Mouse (Mus musculus) C2C12 (cell line): ENCODE data around the gene Ntf5. TPM values are rescaled to one million over a fixed set of nuclear protein-coding genes. Genes with fewer than 3 reads are reported as not detected.
"Not testable (repeated sequence)": the region's sequence is repeated elsewhere in the genome, so short reads cannot be mapped to it uniquely, and the experiment has no call there.

ENCODE experiments used
- H3K27me3 ChIP-seq: one replicate; pipeline ENCODE4 v1.6.1; 2011; ENCODE audit not compliant: control insufficient read depth, insufficient read depth, insufficient read length
- H3K36me3 ChIP-seq: one replicate; pipeline ENCODE4 v1.6.1; 2011; ENCODE audit not compliant: control insufficient read depth, insufficient read depth
- H3K4me3 ChIP-seq: one replicate; pipeline ENCODE4 v1.5.1; 2011; ENCODE audit warnings: mild to moderate bottlenecking, control low read depth; ENCODE audit not compliant: poor library complexity, insufficient read depth, severe bottlenecking
- H3K79me2 ChIP-seq: one replicate; pipeline ENCODE4 v1.6.1; 2011; ENCODE audit not compliant: control insufficient read depth, insufficient read depth
- H3K79me3 ChIP-seq: one replicate; pipeline ENCODE4 v1.6.1; 2011; ENCODE audit warnings: low read depth, control low read depth
- H3ac ChIP-seq: one replicate; pipeline ENCODE3; 2011; ENCODE audit warnings: low read depth; ENCODE audit not compliant: control insufficient read depth, insufficient read length
- CEBPB ChIP-seq: IDR thresholded peaks from one replicate; pipeline ENCODE4 v1.6.1; 2011; ENCODE audit warnings: low read depth, mild to moderate bottlenecking, control low read depth, moderate library complexity
- CTCF ChIP-seq: IDR thresholded peaks from one replicate; pipeline ENCODE4 v1.5.1; 2011; ENCODE audit not compliant: control insufficient read depth, insufficient read depth, insufficient read length
- FOSL1 ChIP-seq: IDR thresholded peaks from one replicate; pipeline ENCODE4 v1.8.0; 2011; ENCODE audit warnings: mild to moderate bottlenecking, low read length; ENCODE audit not compliant: poor library complexity, insufficient read depth, severe bottlenecking
- MAX ChIP-seq: IDR thresholded peaks from one replicate; pipeline ENCODE4 v1.6.1; 2011; ENCODE audit warnings: mild to moderate bottlenecking, control low read depth
- MYOD1 ChIP-seq: IDR thresholded peaks from one replicate; pipeline ENCODE4 v1.6.1; 2011; ENCODE audit warnings: low read depth; ENCODE audit not compliant: control insufficient read depth, insufficient read length
- MYOG ChIP-seq: IDR thresholded peaks from one replicate; pipeline ENCODE4 v1.6.1; 2011; ENCODE audit not compliant: control insufficient read depth, insufficient read length; ENCODE audit errors: extremely low read depth
- USF1 ChIP-seq: IDR thresholded peaks from one replicate; pipeline ENCODE4 v1.6.1; 2011; ENCODE audit warnings: low read depth, mild to moderate bottlenecking, control low read depth, moderate library complexity
- polyA plus RNA-seq: library from polyadenylated mRNA; unstranded; fragments of >200 nt; fragmentation: generic; extraction: Trizol; gene quantifications from one replicate; pipeline ENCODE4 v1.2.1, GENCODE M21; 2012; ENCODE audit warnings: missing spikeins

Gene Ntf5
- polyA plus RNA-seq, 1 experiment, result 0.92 TPM

GRCm38 (mm10) chr7:45395578-45396336 is 17.7 kb upstream of the Ntf5 start, which contains the start of gene Snrnp70:
TSS of gene Snrnp70 (minus strand) at chr7:45395742.
- no peaks in the 10 kb centered on the region for H3K27me3 ChIP-seq
- peaks cover 49% of the 10 kb centered on the region for H3K79me2 ChIP-seq
- H3K4me3 ChIP-seq, result peak within 1 kb of the TSS; percentile 72
- peaks cover 36% of the 10 kb centered on the region for H3K36me3 ChIP-seq
- TF ChIP-seq USF1 (no peak), FOSL1 (no peak), MAX (no peak), MYOD1 (no peak), CTCF (no peak)
- peak within 1 kb of the TSS; percentile 85 for H3ac ChIP-seq
- H3K79me3 ChIP-seq, result peaks cover 44% of the 10 kb centered on the region

- peak overlapping the region; percentile 40 for H3K4me3 ChIP-seq
- H3K36me3 ChIP-seq, result peaks cover 33% of the 10 kb centered on the region
- peak overlapping the region; percentile 5 for H3ac ChIP-seq
- peaks cover 41% of the 10 kb centered on the region for H3K79me3 ChIP-seq
- not testable (repeated sequence) for H3K27me3 ChIP-seq
- peaks cover 43% of the 10 kb centered on the region for H3K79me2 ChIP-seq
Measured at GRCm38 (mm10) chr7:45396337-45396775, 17.1 kb upstream of the Ntf5 start.

GRCm38 (mm10) chr7:45396787-45397186 is 16.7 kb upstream of the Ntf5 start:
- TF ChIP-seq MYOG, result no peak
- no peak for TF ChIP-seq CTCF
- TF ChIP-seq FOSL1, result no peak
- no peak for TF ChIP-seq USF1
- TF ChIP-seq MYOD1, result no peak
- Histone ChIP-seq H3K4me3 (no peak overlapping the region), H3K36me3 (peaks cover 28% of the 10 kb centered on the region)

GRCm38 (mm10) chr7:45401521-45402085 is 11.9 kb upstream of the Ntf5 start:
- no peak overlapping the region for H3ac ChIP-seq
- H3K36me3 ChIP-seq, result no peaks in the 10 kb centered on the region
- H3K79me3 ChIP-seq, result no peaks in the 10 kb centered on the region
- TF ChIP-seq CTCF (no peak), MYOG (no peak), CEBPB (no peak), MAX (no peak), USF1 (no peak), FOSL1 (no peak), MYOD1 (no peak)
- no peaks in the 10 kb centered on the region for H3K79me2 ChIP-seq
- no peak overlapping the region for H3K4me3 ChIP-seq
- H3K27me3 ChIP-seq, result peaks cover 8% of the 10 kb centered on the region

More at GRCm38 (mm10) chr7:45396787-45397186, 16.7 kb upstream of the Ntf5 start:
- Histone ChIP-seq H3K79me2 (peaks cover 39% of the 10 kb centered on the region), H3K27me3 (no peaks in the 10 kb centered on the region), H3ac (no peak overlapping the region), H3K79me3 (peaks cover 37% of the 10 kb centered on the region)

- Histone ChIP-seq H3K79me2 (no peaks in the 10 kb centered on the region), H3K36me3 (no peaks in the 10 kb centered on the region), H3K4me3 (no peak overlapping the region), H3ac (no peak overlapping the region), H3K79me3 (no peaks in the 10 kb centered on the region), H3K27me3 (peaks cover 21% of the 10 kb centered on the region)
- TF ChIP-seq MAX, result peak; percentile 73
- TF ChIP-seq CEBPB, result no peak
- peak; percentile 75 for TF ChIP-seq USF1
Measured at GRCm38 (mm10) chr7:45403532-45404261, 9.8 kb upstream of the Ntf5 start.
